Mouse (Mus musculus) CD8-positive naive resting alpha-beta T cell, adult 57 days (primary cell): ENCODE measurements around the gene Mapk11. TPM values are rescaled to one million over a fixed set of nuclear protein-coding genes. Genes with fewer than 3 reads are reported as not detected.

Source experiments
- total RNA-seq: library from RNA; stranded (reverse); gene quantifications from one replicate; pipeline ENCODE4 v1.2.4, GENCODE M21; 2023

Gene Mapk11
- total RNA-seq = 7.1 TPM

GRCm38 (mm10) chr15:89149271-89150040 is at the start of gene Mapk11:
Gene Mapk11, minus strand, starts transcription at chr15:89149628.

GRCm38 (mm10) chr15:89196313-89196706 is 46.9 kb upstream of the Mapk11 start, which contains the start of gene Dennd6b:
Gene Dennd6b, minus strand, starts transcription at chr15:89196496.

DNA sequence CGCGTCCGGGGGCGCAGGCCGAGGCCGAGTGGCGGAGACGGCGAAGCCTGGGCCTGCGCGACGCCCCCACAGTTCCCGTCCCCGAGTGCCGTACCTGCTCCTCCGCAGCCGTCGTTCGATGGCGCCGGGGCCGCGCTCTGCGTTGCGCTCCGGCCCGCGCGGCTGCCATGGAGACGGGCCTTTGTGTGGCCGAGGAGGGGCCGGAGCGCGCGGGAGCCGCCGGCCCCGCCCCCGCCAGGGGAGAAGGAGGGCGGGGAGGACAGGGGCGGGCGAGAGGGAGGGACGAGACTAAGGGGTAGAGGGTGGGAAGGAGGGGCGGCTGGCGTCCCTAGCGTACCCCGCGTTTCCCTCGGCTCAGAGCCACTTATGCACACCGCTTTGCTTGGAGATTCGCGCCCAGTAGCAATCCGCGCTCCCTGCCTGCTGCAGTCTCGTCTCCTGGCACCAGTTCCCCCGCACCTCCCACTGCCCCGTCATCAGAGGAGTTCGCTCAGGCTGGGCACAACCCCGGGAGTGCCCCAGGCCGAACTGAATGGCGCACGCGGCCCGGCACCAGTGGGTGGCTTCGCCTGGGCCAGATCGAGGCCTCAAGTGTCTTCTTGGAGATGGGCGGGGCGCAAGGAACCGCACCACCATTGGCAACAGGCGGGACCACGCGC is 31.3 kb upstream of the Mapk11 start, which contains the start of gene Plxnb2:
TSS of gene Plxnb2 (minus strand) at position 218 of the 659 bp plus-strand sequence.

DNA sequence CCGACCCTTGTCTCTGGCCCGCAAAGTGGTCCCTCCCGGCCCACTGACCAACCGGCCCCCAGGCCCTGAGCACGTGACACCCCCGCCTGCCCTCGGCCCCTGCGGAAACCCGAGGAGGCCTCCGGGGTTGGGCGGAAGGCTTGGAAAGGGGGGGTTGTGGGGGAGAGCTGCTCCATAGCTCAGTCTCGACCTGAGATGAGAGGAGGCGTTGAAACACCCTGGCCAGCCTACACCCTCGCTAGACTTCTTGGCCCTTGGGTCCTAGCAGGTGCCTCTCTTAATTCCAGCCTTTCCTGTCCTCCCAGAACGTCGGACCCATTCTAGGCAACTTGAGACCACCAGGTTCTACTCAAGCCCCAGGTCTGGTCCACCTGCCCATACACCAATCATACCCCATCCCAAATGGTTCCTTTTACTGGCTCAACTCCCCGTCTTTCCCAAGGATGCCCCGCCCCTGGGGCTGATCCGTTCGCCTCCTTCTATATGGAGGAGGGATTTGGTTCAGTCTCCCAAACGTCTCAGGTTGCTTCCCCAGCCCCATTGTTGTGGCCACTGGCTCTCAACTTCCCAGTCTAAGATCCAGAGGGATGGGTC is 8.7 kb downstream of the Mapk11 start, which contains the start of gene Mapk12:
TSS of gene Mapk12 (minus strand) at position 45 of the 594 bp plus-strand sequence.

GRCm38 (mm10) chr15:89128382-89129350 is 20.8 kb downstream of the Mapk11 start, which contains the start of gene Hdac10:
Gene Hdac10, minus strand, starts transcription at chr15:89128700.

GRCm38 (mm10) chr15:89122649-89123366 is 26.6 kb downstream of the Mapk11 start, which contains the start of gene Tubgcp6:
Gene Tubgcp6, minus strand, starts transcription at chr15:89123112.

Other genes starting within 250 kb of the Mapk11 start
- not detected for gene Ttll8, start 195.2 kb downstream of the Mapk11 start, total RNA-seq
- not detected for gene Mlc1, start 170.6 kb downstream of the Mapk11 start, total RNA-seq
- gene Mov10l1, start 166.7 kb downstream of the Mapk11 start, total RNA-seq = not detected
- gene Panx2, start 89.9 kb downstream of the Mapk11 start, total RNA-seq = not detected
- 39.5 TPM for gene Trabd, start 74.5 kb downstream of the Mapk11 start, total RNA-seq
- 22.8 TPM for gene Selenoo, start 60.5 kb downstream of the Mapk11 start, total RNA-seq
- 33.7 TPM for gene Tubgcp6, start 26.5 kb downstream of the Mapk11 start, total RNA-seq
- gene Hdac10, start 20.9 kb downstream of the Mapk11 start, total RNA-seq = 13.4 TPM
- gene Mapk12, start 8.9 kb downstream of the Mapk11 start, total RNA-seq = 0.37 TPM
- gene Plxnb2, start 31.2 kb upstream of the Mapk11 start, total RNA-seq = 1.8 TPM
- gene Dennd6b, start 46.9 kb upstream of the Mapk11 start, total RNA-seq = 24.3 TPM
- gene Ppp6r2, start 61.9 kb upstream of the Mapk11 start, total RNA-seq = 38.3 TPM
- gene Sbf1, start 165.7 kb upstream of the Mapk11 start, total RNA-seq = 424 TPM
- not detected for gene Adm2, start 173.1 kb upstream of the Mapk11 start, total RNA-seq
- gene Miox, start 184.8 kb upstream of the Mapk11 start, total RNA-seq = not detected
- 33.6 TPM for gene Lmf2, start 206.0 kb upstream of the Mapk11 start, total RNA-seq
- 117 TPM for gene Ncaph2, start 206.1 kb upstream of the Mapk11 start, total RNA-seq
- 17.8 TPM for gene Sco2, start 224.2 kb upstream of the Mapk11 start, total RNA-seq
- 0.49 TPM for gene Tymp, start 227.4 kb upstream of the Mapk11 start, total RNA-seq
- gene Odf3b, start 229.7 kb upstream of the Mapk11 start, total RNA-seq = not detected
- gene Klhdc7b, start 235.3 kb upstream of the Mapk11 start, total RNA-seq = not detected